Mouse (Mus musculus) stomach, postnatal 0 days (tissue): ENCODE measurements around the gene Hspa13. TPM values are rescaled to one million over a fixed set of nuclear protein-coding genes. Genes with fewer than 3 reads are reported as not detected.

Experiments used
- ATAC-seq: fragments of 200-750 bp; cut with Nextera tagmentation; 2 replicates; pipeline ENCODE4 v1.8.0; 2017; ENCODE audit not compliant: low FRiP score, low TSS enrichment
- DNase-seq: peaks from one replicate; pipeline ENCODE4 v3.0.0-alpha.2; 2016; ENCODE audit warnings: low spot score
- H3K27ac ChIP-seq: fragments of 300-500 bp; sonication (generic); replicated peaks from 2 replicates; pipeline ENCODE4 v1.5.1; 2014; ENCODE audit warnings: mild to moderate bottlenecking, control low read depth
- H3K27me3 ChIP-seq: fragments of 300-500 bp; sonication (generic); 2 replicates; pipeline ENCODE4 v1.6.1; 2014; ENCODE audit warnings: low read length; ENCODE audit not compliant: control insufficient read depth, insufficient read depth
- H3K36me3 ChIP-seq: fragments of 300-500 bp; sonication (generic); 2 replicates; pipeline ENCODE4 v1.6.1; 2014; ENCODE audit warnings: low read length, mixed read lengths; ENCODE audit not compliant: control insufficient read depth, insufficient read depth
- H3K4me1 ChIP-seq: fragments of 300-500 bp; sonication (generic); replicated peaks from 2 replicates; pipeline ENCODE4 v1.6.1; 2014; ENCODE audit warnings: antibody characterized with exemption; ENCODE audit not compliant: control insufficient read depth, insufficient read depth
- H3K4me2 ChIP-seq: fragments of 300-500 bp; sonication (generic); replicated peaks from 2 replicates; pipeline ENCODE4 v1.6.1; 2014; ENCODE audit warnings: low read depth, mild to moderate bottlenecking, control low read depth, moderate library complexity
- H3K4me3 ChIP-seq: fragments of 300-500 bp; sonication (generic); 2 replicates; pipeline ENCODE4 v1.5.1; 2014; ENCODE audit warnings: low read depth, low read length, control low read depth
- H3K9ac ChIP-seq: fragments of 300-500 bp; sonication (generic); 2 replicates; pipeline ENCODE4 v1.6.1; 2014; ENCODE audit warnings: mild to moderate bottlenecking, low read length, control low read depth, mixed read lengths
- H3K9me3 ChIP-seq: fragments of 300-500 bp; sonication (generic); 2 replicates; pipeline ENCODE4 v1.6.1; 2016; ENCODE audit warnings: low read length; ENCODE audit not compliant: control insufficient read depth
- CTCF ChIP-seq: IDR thresholded peaks from 2 replicates; pipeline ENCODE4 v1.5.1; 2016; ENCODE audit warnings: antibody characterized with exemption, low read depth, mild to moderate bottlenecking, moderate library complexity
- EP300 ChIP-seq: optimal IDR thresholded peaks from 2 replicates; pipeline ENCODE3; 2016; ENCODE audit warnings: antibody characterized with exemption
- WGBS: fragments of 180-500 bp; shearing (Covaris S2); extraction: QIAGEN DNeasy Blood & Tissue Kit; methylation state at CpG from one replicate; pipeline ENCODE4 v1.1.7; 2014; 5-methylcytosine and 5-hydroxymethylcytosine counted together
- polyA plus RNA-seq: library from polyadenylated mRNA; unstranded; fragments of >200 nt; fragmentation: Nextera tagmentation; extraction: Ambion mirVana; gene quantifications from 2 replicates; pipeline ENCODE4 v1.2.1, GENCODE M21; 2015

The Hspa13 gene
- polyA plus RNA-seq, result 14.6 and 16.4 TPM in 2 replicates

GRCm38 (mm10) chr16:75766388-75767249, at the start of gene Hspa13:
Hspa13 (minus strand) TSS chr16:75767104.
- Histone ChIP-seq H3K9ac (peak within 1 kb of the TSS; percentile 68), H3K27me3 (no peaks in the 10 kb centered on the region), H3K27ac (peak within 1 kb of the TSS; percentile 35), H3K4me2 (peak within 1 kb of the TSS; percentile 79), H3K9me3 (no peaks in the 10 kb centered on the region), H3K4me1 (no peaks in the 10 kb centered on the region), H3K4me3 (peak within 1 kb of the TSS; percentile 72), H3K36me3 (no peaks in the 10 kb centered on the region)
- ATAC-seq (peak; percentile 100), DNase-seq (peak; percentile 96)
- TF ChIP-seq CTCF, result peak; percentile 49
- no peak for TF ChIP-seq EP300
- under 1% methylated on average over 51 of the region's 51 CpGs for WGBS

DNA sequence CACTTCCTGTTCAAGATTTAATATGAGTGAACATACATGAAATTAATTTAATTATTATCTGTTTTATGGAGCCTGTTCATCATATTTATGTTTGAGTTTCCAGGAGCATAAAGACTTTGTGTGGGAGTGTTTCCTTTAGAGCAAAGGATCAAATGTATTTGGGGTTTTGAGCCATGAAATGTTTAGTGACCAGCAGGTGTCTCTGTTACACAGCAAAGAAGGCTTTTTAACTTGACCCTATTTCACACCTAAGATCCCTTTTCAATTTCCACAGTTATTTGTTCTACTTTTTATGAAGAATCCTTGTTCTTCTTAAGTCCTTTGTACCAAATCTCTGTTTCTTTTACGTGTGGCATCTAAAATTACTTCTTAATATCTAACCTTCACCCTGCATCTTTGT, 12.4 kb upstream of the Hspa13 start:
- ATAC-seq, result no peak
- Histone ChIP-seq H3K27me3 (no peaks in the 10 kb centered on the region), H3K4me2 (no peak overlapping the region), H3K4me1 (no peaks in the 10 kb centered on the region), H3K27ac (no peak overlapping the region), H3K4me3 (no peak overlapping the region), H3K9me3 (no peaks in the 10 kb centered on the region), H3K9ac (no peak overlapping the region), H3K36me3 (no peaks in the 10 kb centered on the region)
- WGBS, result 29% methylated on average over 1 of the region's 1 CpGs
- TF ChIP-seq CTCF (peak; percentile 81), EP300 (no peak)
- DNase-seq, result no peak

DNA sequence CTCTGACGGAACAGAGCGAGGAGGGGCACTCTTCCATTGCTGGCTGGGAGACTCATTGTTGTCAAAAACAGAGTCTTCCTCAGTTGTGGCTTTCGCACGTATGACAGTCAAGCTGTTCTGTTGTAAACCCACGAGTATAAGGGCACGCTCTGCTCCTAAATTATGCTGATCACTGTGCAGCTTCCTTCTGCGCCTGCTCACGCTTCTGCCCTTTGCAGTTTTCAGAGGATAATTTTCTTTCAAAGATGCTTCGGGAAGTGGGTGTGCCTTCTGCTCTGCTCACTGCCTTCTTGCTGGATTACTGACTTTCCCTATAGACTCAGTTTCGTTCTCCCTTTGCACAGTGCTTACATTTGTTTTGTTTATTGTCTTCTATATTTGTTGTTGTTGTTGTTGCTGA, 6.3 kb upstream of the Hspa13 start:
- TF ChIP-seq EP300 (no peak), CTCF (no peak)
- no peaks in the 10 kb centered on the region for H3K4me1 ChIP-seq

DNA sequence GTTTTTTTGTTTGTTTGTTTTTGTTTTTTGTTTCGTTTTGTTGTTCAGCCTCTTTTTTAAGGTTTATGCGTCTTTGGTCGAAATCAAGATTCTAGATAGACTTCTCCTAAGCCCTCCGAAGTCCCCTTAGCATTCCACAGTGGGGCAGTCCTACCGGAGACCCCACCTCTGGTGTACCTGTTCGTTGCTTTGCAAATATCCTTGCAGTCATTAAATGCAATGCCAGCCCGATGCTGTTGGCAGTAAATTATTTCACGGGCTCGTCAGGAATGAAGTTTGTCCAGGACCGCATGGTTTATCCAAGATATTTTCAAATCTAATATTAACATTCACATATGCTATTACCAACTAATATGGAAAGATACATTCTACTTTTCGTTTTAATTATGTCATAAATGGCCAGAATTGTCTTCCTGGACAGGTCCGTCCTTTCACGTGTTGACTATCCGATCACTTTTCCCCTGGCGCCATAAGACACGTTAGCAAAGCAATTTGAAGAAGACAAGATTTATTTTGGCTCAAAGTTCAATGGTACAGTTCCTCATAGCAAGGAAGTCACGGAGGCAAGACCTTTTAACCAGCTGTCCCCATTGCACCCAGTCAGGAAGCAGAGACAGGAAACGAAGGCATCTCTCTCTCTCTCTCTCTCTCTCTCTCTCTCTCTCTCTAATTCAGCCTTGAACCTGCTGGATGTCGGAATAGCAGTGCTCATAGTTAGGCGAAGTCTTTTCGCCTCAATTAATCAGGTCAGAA, 522 bp upstream of the Hspa13 start:
- no peak for DNase-seq

More for the DNA sequence above, 6.3 kb upstream of the Hspa13 start:
- no peak overlapping the region for H3K4me2 ChIP-seq
- WGBS, result 87% methylated on average over 10 of the region's 10 CpGs
- ATAC-seq, result no peak
- H3K27me3 ChIP-seq, result no peaks in the 10 kb centered on the region
- H3K27ac ChIP-seq, result no peak overlapping the region
- H3K9ac ChIP-seq, result no peak overlapping the region
- no peak for DNase-seq
- H3K9me3 ChIP-seq, result no peaks in the 10 kb centered on the region
- H3K36me3 ChIP-seq, result no peaks in the 10 kb centered on the region
- H3K4me3 ChIP-seq, result no peak overlapping the region

GRCm38 (mm10) chr16:75752876-75753275, 14.0 kb downstream of the Hspa13 start:
- no peak overlapping the region for H3K4me2 ChIP-seq
- DNase-seq (no peak), ATAC-seq (no peak)
- H3K9ac ChIP-seq, result no peak overlapping the region
- TF ChIP-seq EP300 (no peak), CTCF (no peak)
- peaks cover under 1% of the 10 kb centered on the region; the same call in 1 of the 2 replicates for H3K36me3 ChIP-seq
- H3K9me3 ChIP-seq, result no peaks in the 10 kb centered on the region
- no peaks in the 10 kb centered on the region for H3K4me1 ChIP-seq
- H3K27ac ChIP-seq, result no peak overlapping the region
- WGBS, result 45% methylated on average over 1 of the region's 1 CpGs
- no peak overlapping the region for H3K4me3 ChIP-seq
- H3K27me3 ChIP-seq, result no peaks in the 10 kb centered on the region

More for the DNA sequence above, 522 bp upstream of the Hspa13 start:
- Histone ChIP-seq H3K4me2 (peak overlapping the region; percentile 72), H3K9ac (peak overlapping the region; percentile 55), H3K36me3 (no peaks in the 10 kb centered on the region), H3K4me3 (peak overlapping the region; percentile 72), H3K9me3 (no peaks in the 10 kb centered on the region), H3K27me3 (no peaks in the 10 kb centered on the region), H3K27ac (peak overlapping the region; percentile 31; the same call in 1 of the 2 replicates), H3K4me1 (no peaks in the 10 kb centered on the region)
- 14% methylated on average over 21 of the region's 21 CpGs for WGBS
- no peak for TF ChIP-seq EP300
- no peak for TF ChIP-seq CTCF
- ATAC-seq, result peak; percentile 64

- Histone ChIP-seq H3K4me1 (no peaks in the 10 kb centered on the region), H3K4me3 (no peak overlapping the region), H3K9ac (no peak overlapping the region), H3K9me3 (no peaks in the 10 kb centered on the region), H3K36me3 (no peaks in the 10 kb centered on the region), H3K27me3 (no peaks in the 10 kb centered on the region), H3K4me2 (no peak overlapping the region), H3K27ac (no peak overlapping the region)
- no peak for DNase-seq
- no peak for TF ChIP-seq CTCF
- TF ChIP-seq EP300, result no peak
- ATAC-seq, result no peak
- 49% methylated on average over 5 of the region's 5 CpGs for WGBS
Observed at GRCm38 (mm10) chr16:75750103-75750502, 16.8 kb downstream of the Hspa13 start.
